8 mouse cellular contexts compared by ENCODE assay signal in genomic region chr17:27203358-27204074, GRCm38 (mm10). TPM values are rescaled to one million over a fixed set of nuclear protein-coding genes. Genes with fewer than 3 reads are reported as not detected.
DNase-seq lines count a peak whose midpoint lies in the region; ATAC-seq and TF ChIP-seq lines count a peak whose summit lies in the region.

No protein-coding gene starts in this region.

- no peaks in the 10 kb centered on the region for H3K4me1 ChIP-seq in ES-Bruce4 (ENCODE audit: control insufficient read depth, insufficient read depth, low read length)
- H3K4me1 ChIP-seq in heart, embryonic 13.5 days: peaks cover 27% of the 10 kb centered on the region
- peaks cover 94% of the 10 kb centered on the region for H3K4me1 ChIP-seq in limb, embryonic 10.5 days
- H3K4me1 ChIP-seq in midbrain, embryonic 13.5 days (replicated peaks): peaks cover 58% of the 10 kb centered on the region

- peaks cover 3% of the 10 kb centered on the region; the same call in 1 of the 2 replicates for H3K36me3 ChIP-seq in ES-Bruce4 (ENCODE audit: control insufficient read depth, insufficient read depth, low read length, poor library complexity, severe bottlenecking)
- peaks cover 42% of the 10 kb centered on the region for H3K36me3 ChIP-seq in heart, embryonic 13.5 days
- peaks cover 38% of the 10 kb centered on the region for H3K36me3 ChIP-seq in limb, embryonic 10.5 days
- H3K36me3 ChIP-seq in midbrain, embryonic 13.5 days: peaks cover 38% of the 10 kb centered on the region

- peak; percentile 5; the same call in 1 of the 2 replicates for ATAC-seq in heart, embryonic 13.5 days (ENCODE audit: extremely low read depth, insufficient number of reproducible peaks, low FRiP score, low TSS enrichment)
- peak; percentile 59 for ATAC-seq in midbrain, embryonic 13.5 days

- H3K27me3 ChIP-seq in ES-Bruce4 (ENCODE audit: control insufficient read depth, insufficient read depth, low read length, poor library complexity, severe bottlenecking): no peaks in the 10 kb centered on the region
- H3K27me3 ChIP-seq in heart, embryonic 13.5 days (replicated peaks): 0 out of 2 replicates have a peak, but pooled peaks cover 8% of the 10 kb centered on the region
- H3K27me3 ChIP-seq in limb, embryonic 10.5 days (ENCODE audit: low read depth, poor library complexity, severe bottlenecking): no peaks in the 10 kb centered on the region
- H3K27me3 ChIP-seq in midbrain, embryonic 13.5 days: no peaks in the 10 kb centered on the region

- H3K4me3 ChIP-seq in ES-Bruce4 (ENCODE audit: low read depth, low read length): peak overlapping the region; percentile 70
- peak overlapping the region; percentile 87 for H3K4me3 ChIP-seq in heart, embryonic 13.5 days
- H3K4me3 ChIP-seq in limb, embryonic 10.5 days: peak overlapping the region; percentile 97
- H3K4me3 ChIP-seq in midbrain, embryonic 13.5 days (replicated peaks): peak overlapping the region; percentile 90

- TF ChIP-seq CTCF in ES-Bruce4 (IDR thresholded peaks at IDR 0.05; ENCODE audit: low read depth, low read length): no peak

- no peaks in the 10 kb centered on the region for H3K9me3 ChIP-seq in ES-Bruce4 (replicated peaks; ENCODE audit: control insufficient read depth, insufficient read depth, low read length, poor library complexity, severe bottlenecking)
- H3K9me3 ChIP-seq in heart, embryonic 13.5 days: peaks cover 4% of the 10 kb centered on the region; the same call in 1 of the 2 replicates
- H3K9me3 ChIP-seq in limb, embryonic 10.5 days (replicated peaks): no peaks in the 10 kb centered on the region
- no peaks in the 10 kb centered on the region for H3K9me3 ChIP-seq in midbrain, embryonic 13.5 days

- H3K9ac ChIP-seq in ES-Bruce4 (ENCODE audit: low read depth, poor library complexity, severe bottlenecking): peak overlapping the region; percentile 96
- H3K9ac ChIP-seq in heart, embryonic 13.5 days: peak overlapping the region; percentile 98
- H3K9ac ChIP-seq in midbrain, embryonic 13.5 days (replicated peaks): peak overlapping the region; percentile 99

- no peak for TF ChIP-seq POLR2A in ES-Bruce4 (IDR thresholded peaks at IDR 0.05; ENCODE audit: insufficient read depth, low read length)

- H3K4me2 ChIP-seq in heart, embryonic 13.5 days: peak overlapping the region; percentile 76
- peak overlapping the region; percentile 94 for H3K4me2 ChIP-seq in midbrain, embryonic 13.5 days (replicated peaks)

- no peak overlapping the region for H3K27ac ChIP-seq in ES-Bruce4 (ENCODE audit: insufficient read depth, low read length)
- peak overlapping the region; percentile 93 for H3K27ac ChIP-seq in heart, embryonic 13.5 days (replicated peaks)
- peak overlapping the region; percentile 98 for H3K27ac ChIP-seq in limb, embryonic 10.5 days
- peak overlapping the region; percentile 98 for H3K27ac ChIP-seq in midbrain, embryonic 13.5 days

- DNase-seq in B cell, adult 2 months: peak; percentile 61 to 67
- DNase-seq in cerebellum, postnatal 25 days: peak; percentile 54 to 71
- peak; percentile 68 for DNase-seq in limb, embryonic 10.5 days (ENCODE audit: low spot score)
- DNase-seq in layer of hippocampus, adult 9-11 months: no peak
- no peak for DNase-seq in urinary bladder, postnatal 10 days (ENCODE audit: low spot score)

- no peak for TF ChIP-seq EP300 in ES-Bruce4 (IDR thresholded peaks at IDR 0.05; ENCODE audit: insufficient read depth, low read depth, low read length)

- WGBS in heart, embryonic 13.5 days: under 1% methylated on average over 73 of the region's 74 CpGs
- WGBS in limb, embryonic 10.5 days: under 1% methylated on average over 73 of the region's 74 CpGs
- 0% methylated on average over 36 of the region's 74 CpGs for WGBS in midbrain, embryonic 13.5 days

RNA-seq across cellular contexts. Expression of gene Lemd2, which starts 0.8 kb away (rescaled TPM):
- polyA plus RNA-seq in ES-Bruce4 (2011; ENCODE audit: insufficient read depth, insufficient read length, low read depth, missing spikeins): 31.6 and 38.7 TPM in 2 replicates
- 7.6 and 7.7 TPM in 2 replicates for polyA plus RNA-seq in heart, embryonic 13.5 days (2015; fragmentation: Nextera tagmentation; extraction: Ambion mirVana)
- 17.9 and 20.2 TPM in 2 replicates for polyA plus RNA-seq in limb, embryonic 10.5 days (2016; fragmentation: Nextera tagmentation; extraction: Ambion mirVana)
- 16.5 and 24.0 TPM in 2 replicates for polyA plus RNA-seq in midbrain, embryonic 13.5 days (2015; fragmentation: Nextera tagmentation; extraction: Ambion mirVana)

RNA-seq across cellular contexts. Expression of gene Ip6k3, which starts 35.9 kb away (rescaled TPM):
- polyA plus RNA-seq in ES-Bruce4 (2011; ENCODE audit: insufficient read depth, insufficient read length, low read depth, missing spikeins): not detected in 2 replicates
- 0.16 and 0.20 TPM in 2 replicates for polyA plus RNA-seq in heart, embryonic 13.5 days (2015; fragmentation: Nextera tagmentation; extraction: Ambion mirVana)
- polyA plus RNA-seq in limb, embryonic 10.5 days (2016; fragmentation: Nextera tagmentation; extraction: Ambion mirVana): not detected in 2 replicates
- polyA plus RNA-seq in midbrain, embryonic 13.5 days (2015; fragmentation: Nextera tagmentation; extraction: Ambion mirVana): 0.22 and 0.46 TPM in 2 replicates

Comparison
In these comparisons a context has a peak if more than half of its experiments do, and no peak if none do; other contexts are left out.
1. DNase-seq: peak in B cell, adult 2 months (2 of 2), cerebellum, postnatal 25 days (2 of 2) and limb, embryonic 10.5 days (single experiment); none in layer of hippocampus, adult 9-11 months (single experiment) and urinary bladder, postnatal 10 days (single experiment).
2. Peak in every context shown above with its lines, with median percentiles within 50 percentile points of each other: H3K4me3 ChIP-seq and H3K9ac ChIP-seq.